Mouse (Mus musculus): ENCODE measurements at regions not wholly inside any gene's neighbourhood (a gene's known extent, or its start where the extent isn't known, plus 50 kb on each side); places are given as distances from the start of the nearest gene placed in this dataset.

- Histone ChIP-seq H3K27me3 (peaks cover 53% of the 10 kb centered on the region), H3K9me3 (no peaks in the 10 kb centered on the region), H3K4me3 (no peak overlapping the region), H3K4me2 (replicated peaks) (no peak overlapping the region), H3K27ac (no peak overlapping the region), H3K9ac (no peak overlapping the region), H3K36me3 (no peaks in the 10 kb centered on the region), H3K4me1 (peaks cover 15% of the 10 kb centered on the region)
- 88% methylated on average over 7 of the region's 7 CpGs for WGBS
- ATAC-seq (ENCODE audit: low FRiP score, low read depth): no peak
These were observed 108.9 kb upstream of the Tbx3 start for GRCm38 (mm10) chr5:119561531-119561930.

GRCm38 (mm10) chr5:119563510-119564351 is 106.7 kb upstream of the Tbx3 start:
- Histone ChIP-seq H3K36me3 (no peaks in the 10 kb centered on the region), H3K27ac (no peak overlapping the region), H3K9ac (0 out of 2 replicates have a peak overlapping the region, but pooled peaks have one; percentile 21), H3K4me3 (peak overlapping the region; percentile 1; the same call in 1 of the 2 replicates), H3K27me3 (peaks cover 55% of the 10 kb centered on the region), H3K4me1 (peaks cover 11% of the 10 kb centered on the region), H3K4me2 (replicated peaks) (peak overlapping the region; percentile 49), H3K9me3 (no peaks in the 10 kb centered on the region)
- peak; percentile 57 for ATAC-seq (ENCODE audit: low FRiP score, low read depth)
- WGBS: 8% methylated on average over 33 of the region's 33 CpGs

GRCm38 (mm10) chr5:119567639-119568038 is 102.8 kb upstream of the Tbx3 start:
- peaks cover 46% of the 10 kb centered on the region for H3K27me3 ChIP-seq
- no peak for ATAC-seq (ENCODE audit: low FRiP score, low read depth)
- no peak overlapping the region for H3K27ac ChIP-seq
- H3K4me2 ChIP-seq (replicated peaks): no peak overlapping the region
- 79% methylated on average over 11 of the region's 11 CpGs for WGBS
- no peak overlapping the region for H3K4me3 ChIP-seq
- H3K9me3 ChIP-seq: peaks cover 8% of the 10 kb centered on the region
- H3K9ac ChIP-seq: no peak overlapping the region
- peaks cover 14% of the 10 kb centered on the region for H3K4me1 ChIP-seq
- H3K36me3 ChIP-seq: 0 out of 2 replicates have a peak, but pooled peaks cover 3% of the 10 kb centered on the region

- Histone ChIP-seq H3K4me1 (0 out of 2 replicates have a peak, but pooled peaks cover 3% of the 10 kb centered on the region), H3K4me2 (replicated peaks) (no peak overlapping the region), H3K27ac (no peak overlapping the region), H3K4me3 (no peak overlapping the region), H3K27me3 (peaks cover 22% of the 10 kb centered on the region; the same call in 1 of the 2 replicates), H3K9me3 (peaks cover 15% of the 10 kb centered on the region), H3K9ac (no peak overlapping the region), H3K36me3 (peaks cover 3% of the 10 kb centered on the region; the same call in 1 of the 2 replicates)
- 48% methylated on average over 8 of the region's 8 CpGs for WGBS
- no peak for ATAC-seq (ENCODE audit: low FRiP score, low read depth)
These were observed 100.4 kb upstream of the Tbx3 start for GRCm38 (mm10) chr5:119570054-119570453.

GRCm38 (mm10) chr5:119571644-119572043 is 98.8 kb upstream of the Tbx3 start:
- Histone ChIP-seq H3K27ac (no peak overlapping the region), H3K27me3 (peaks cover 17% of the 10 kb centered on the region; the same call in 1 of the 2 replicates), H3K4me2 (replicated peaks) (no peak overlapping the region), H3K9ac (no peak overlapping the region), H3K4me1 (0 out of 2 replicates have a peak, but pooled peaks cover 3% of the 10 kb centered on the region), H3K36me3 (peaks cover 3% of the 10 kb centered on the region; the same call in 1 of the 2 replicates), H3K9me3 (peaks cover 15% of the 10 kb centered on the region), H3K4me3 (no peak overlapping the region)
- no peak for ATAC-seq (ENCODE audit: low FRiP score, low read depth)
- WGBS: 95% methylated on average over 3 of the region's 3 CpGs

GRCm38 (mm10) chr5:119575124-119575523 is 95.3 kb upstream of the Tbx3 start:
- H3K9ac ChIP-seq: no peak overlapping the region
- peaks cover 2% of the 10 kb centered on the region; the same call in 1 of the 2 replicates for H3K27me3 ChIP-seq
- H3K4me3 ChIP-seq: no peak overlapping the region
- no peak overlapping the region for H3K4me2 ChIP-seq (replicated peaks)
- no peak overlapping the region for H3K27ac ChIP-seq
- peaks cover 3% of the 10 kb centered on the region; the same call in 1 of the 2 replicates for H3K36me3 ChIP-seq
- ATAC-seq (ENCODE audit: low FRiP score, low read depth): no peak
- WGBS: 16% methylated on average over 14 of the region's 14 CpGs
- H3K9me3 ChIP-seq: peaks cover 15% of the 10 kb centered on the region
- 0 out of 2 replicates have a peak, but pooled peaks cover 2% of the 10 kb centered on the region for H3K4me1 ChIP-seq

- no peak overlapping the region for H3K9ac ChIP-seq
- ATAC-seq (ENCODE audit: low FRiP score, low read depth): no peak
- no peaks in the 10 kb centered on the region for H3K4me1 ChIP-seq
- no peak overlapping the region for H3K4me2 ChIP-seq (replicated peaks)
- 0 out of 2 replicates have a peak, but pooled peaks cover under 1% of the 10 kb centered on the region for H3K9me3 ChIP-seq
- no peaks in the 10 kb centered on the region for H3K36me3 ChIP-seq
- peaks cover 2% of the 10 kb centered on the region; the same call in 1 of the 2 replicates for H3K27me3 ChIP-seq
- H3K4me3 ChIP-seq: no peak overlapping the region
- no peak overlapping the region for H3K27ac ChIP-seq
- 82% methylated on average over 2 of the region's 2 CpGs for WGBS
These were observed 91.2 kb upstream of the Tbx3 start for GRCm38 (mm10) chr5:119579288-119579687.

- peaks cover 2% of the 10 kb centered on the region; the same call in 1 of the 2 replicates for H3K9me3 ChIP-seq
- H3K4me3 ChIP-seq: no peak overlapping the region
- no peaks in the 10 kb centered on the region for H3K36me3 ChIP-seq
- peaks cover 2% of the 10 kb centered on the region; the same call in 1 of the 2 replicates for H3K27me3 ChIP-seq
- no peak overlapping the region for H3K27ac ChIP-seq
- 76% methylated on average over 2 of the region's 2 CpGs for WGBS
- H3K4me2 ChIP-seq (replicated peaks): no peak overlapping the region
- H3K4me1 ChIP-seq: no peaks in the 10 kb centered on the region
- H3K9ac ChIP-seq: no peak overlapping the region
- no peak for ATAC-seq (ENCODE audit: low FRiP score, low read depth)
These were observed 90.7 kb upstream of the Tbx3 start for GRCm38 (mm10) chr5:119579806-119580205.

- no peak for ATAC-seq (ENCODE audit: low FRiP score, low read depth)
- WGBS: 72% methylated on average over 6 of the region's 6 CpGs
- Histone ChIP-seq H3K4me3 (no peak overlapping the region), H3K4me2 (replicated peaks) (no peak overlapping the region), H3K27me3 (peaks cover 2% of the 10 kb centered on the region; the same call in 1 of the 2 replicates), H3K9me3 (peaks cover 3% of the 10 kb centered on the region; the same call in 1 of the 2 replicates), H3K27ac (no peak overlapping the region), H3K9ac (no peak overlapping the region), H3K4me1 (no peaks in the 10 kb centered on the region), H3K36me3 (no peaks in the 10 kb centered on the region)
These were observed 90.1 kb upstream of the Tbx3 start for GRCm38 (mm10) chr5:119580395-119580794.

GRCm38 (mm10) chr5:119580798-119581197 is 89.7 kb upstream of the Tbx3 start:
- H3K4me3 ChIP-seq: no peak overlapping the region
- no peaks in the 10 kb centered on the region for H3K36me3 ChIP-seq
- no peak overlapping the region for H3K27ac ChIP-seq
- no peak for ATAC-seq (ENCODE audit: low FRiP score, low read depth)
- peaks cover 3% of the 10 kb centered on the region; the same call in 1 of the 2 replicates for H3K9me3 ChIP-seq
- no peak overlapping the region for H3K4me2 ChIP-seq (replicated peaks)
- H3K4me1 ChIP-seq: no peaks in the 10 kb centered on the region
- 74% methylated on average over 2 of the region's 2 CpGs for WGBS
- no peak overlapping the region for H3K9ac ChIP-seq
- H3K27me3 ChIP-seq: peaks cover 2% of the 10 kb centered on the region; the same call in 1 of the 2 replicates

GRCm38 (mm10) chr5:119584389-119584788 is 86.1 kb upstream of the Tbx3 start:
- no peak overlapping the region for H3K4me3 ChIP-seq
- H3K27me3 ChIP-seq: peaks cover 26% of the 10 kb centered on the region
- peaks cover 3% of the 10 kb centered on the region; the same call in 1 of the 2 replicates for H3K9me3 ChIP-seq
- no peak for ATAC-seq (ENCODE audit: low FRiP score, low read depth)
- no peaks in the 10 kb centered on the region for H3K36me3 ChIP-seq
- H3K27ac ChIP-seq: no peak overlapping the region
- no peak overlapping the region for H3K4me2 ChIP-seq (replicated peaks)
- WGBS: 88% methylated on average over 2 of the region's 2 CpGs
- no peak overlapping the region for H3K9ac ChIP-seq
- H3K4me1 ChIP-seq: peaks cover 9% of the 10 kb centered on the region

GRCm38 (mm10) chr5:119584914-119585313 is 85.6 kb upstream of the Tbx3 start:
- WGBS: 92% methylated on average over 5 of the region's 5 CpGs

More at GRCm38 (mm10) chr5:119584914-119585313, 85.6 kb upstream of the Tbx3 start:
- Histone ChIP-seq H3K36me3 (no peaks in the 10 kb centered on the region), H3K9ac (no peak overlapping the region), H3K4me2 (replicated peaks) (no peak overlapping the region), H3K4me3 (no peak overlapping the region), H3K27ac (no peak overlapping the region), H3K9me3 (peaks cover 3% of the 10 kb centered on the region; the same call in 1 of the 2 replicates), H3K27me3 (peaks cover 26% of the 10 kb centered on the region), H3K4me1 (peaks cover 9% of the 10 kb centered on the region)
- ATAC-seq (ENCODE audit: low FRiP score, low read depth): no peak

Data from limb, embryonic 13.5 days (tissue).